Mouse (Mus musculus): ENCODE data around the gene Enpp6.
"Not testable (repeated sequence)": the region's sequence is repeated elsewhere in the genome, so short reads cannot be mapped to it uniquely, and the experiment has no call there.

Enpp6 gene

DNA sequence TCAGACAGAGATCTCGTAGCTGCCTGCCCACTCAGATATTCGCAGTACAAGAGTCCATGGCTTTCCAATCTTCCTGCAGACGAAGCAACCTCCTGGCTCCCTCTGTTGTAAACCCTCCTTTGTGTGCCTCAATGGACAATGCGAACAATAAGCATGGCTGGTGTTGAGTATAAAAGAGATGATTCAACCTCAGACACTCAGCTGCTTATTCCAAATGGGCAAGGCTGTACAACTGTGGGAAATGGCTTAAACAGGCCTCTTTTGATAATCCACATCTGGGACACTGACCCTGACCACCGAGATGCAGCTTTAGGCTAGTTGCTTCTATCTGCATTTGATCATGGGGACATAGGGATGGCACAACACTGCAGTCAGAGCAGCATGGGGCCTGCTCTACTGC lies 19.0 kb downstream of the Enpp6 start:
- DNase-seq, result no peak

GRCm38 (mm10) chr8:47006785-47007184 lies 20.1 kb downstream of the Enpp6 start:
- no peak for DNase-seq

DNA sequence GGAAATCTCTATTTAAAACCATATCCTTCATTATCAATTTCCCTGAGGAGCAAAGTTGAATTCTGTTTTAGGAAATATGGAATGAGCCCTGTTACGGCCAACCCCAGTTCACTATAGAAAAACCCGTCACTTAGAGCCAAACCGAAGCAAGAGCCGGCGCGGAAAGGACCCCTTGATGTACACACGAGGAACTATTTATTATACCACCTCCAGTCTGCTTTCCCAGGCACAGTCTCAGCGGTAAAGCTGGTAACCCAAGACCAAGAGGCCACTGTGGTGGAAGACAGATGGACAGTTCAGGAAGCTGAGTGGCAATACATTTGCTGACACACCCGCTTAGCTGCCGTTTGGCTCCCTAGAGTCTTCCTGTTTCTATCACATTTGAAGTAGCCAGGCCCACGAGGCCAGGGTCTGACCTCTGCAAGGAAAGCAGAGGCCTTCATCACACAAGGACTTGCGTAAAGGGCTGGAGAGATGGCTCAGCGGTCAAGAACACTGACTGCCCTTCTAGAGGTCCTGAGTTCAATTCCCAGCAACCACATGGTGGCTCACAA lies 21.6 kb downstream of the Enpp6 start:
- DNase-seq, result no peak

DNA sequence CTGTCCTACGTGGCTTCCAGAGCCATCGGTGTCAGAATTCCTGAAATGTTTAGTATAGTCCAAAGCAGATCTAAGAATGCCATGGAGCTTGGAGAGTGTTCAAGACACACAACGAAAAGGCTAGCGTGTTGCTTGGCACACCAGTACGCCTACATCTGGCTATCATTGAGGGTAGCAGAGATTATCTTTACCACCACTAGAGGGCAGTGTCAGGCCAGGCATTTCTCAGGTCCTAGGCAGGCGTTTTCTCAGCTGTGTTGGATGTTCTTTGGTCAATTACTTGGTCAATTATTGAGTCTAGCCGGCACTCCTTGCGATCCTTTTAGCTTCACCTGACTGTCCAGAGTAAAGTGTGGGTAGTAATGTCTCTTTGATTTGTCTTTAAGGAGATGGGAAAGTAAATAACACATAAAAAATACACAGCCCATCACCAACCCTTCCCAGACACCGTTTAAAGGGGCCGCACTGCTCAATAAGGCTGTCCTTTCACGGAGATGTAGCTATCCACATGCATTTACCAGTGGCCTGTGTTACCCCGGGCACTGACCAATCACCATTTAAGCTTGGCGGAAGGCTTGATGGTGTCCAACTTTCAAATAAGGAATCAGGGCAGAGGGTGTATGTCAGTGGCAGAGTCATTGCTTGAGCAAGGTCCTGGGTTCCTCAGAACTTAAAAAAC lies 29.7 kb downstream of the Enpp6 start:
- DNase-seq, result peak; percentile 84

DNA sequence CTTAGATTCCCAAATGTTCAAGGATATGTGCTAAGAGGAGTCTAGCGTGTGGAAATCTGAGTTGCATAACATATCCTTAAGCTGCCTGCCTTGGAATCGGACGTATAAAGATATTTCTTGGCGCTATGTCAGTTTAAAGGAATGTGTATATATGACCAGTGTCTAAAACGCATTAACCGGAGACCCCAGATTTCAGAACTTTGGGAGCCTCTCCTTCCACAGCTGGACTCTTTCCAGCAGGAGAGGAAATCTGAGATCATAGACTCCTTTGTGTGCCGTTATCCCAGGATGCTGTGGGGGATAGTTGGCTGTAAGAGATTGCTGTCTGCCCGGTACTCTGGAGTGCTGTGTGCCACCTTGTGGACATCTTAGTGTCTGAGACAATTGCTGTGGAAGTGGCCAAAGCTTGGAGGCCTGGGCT lies 34.5 kb downstream of the Enpp6 start:
- DNase-seq, result peak; percentile 17

GRCm38 (mm10) chr8:47024612-47025011 lies 37.9 kb downstream of the Enpp6 start:
- no peak for DNase-seq

- DNase-seq, result no peak
These were observed 40.3 kb downstream of the Enpp6 start for GRCm38 (mm10) chr8:47026841-47027490.

- no peak for DNase-seq
These were observed 41.8 kb downstream of the Enpp6 start for GRCm38 (mm10) chr8:47028474-47028873.

DNA sequence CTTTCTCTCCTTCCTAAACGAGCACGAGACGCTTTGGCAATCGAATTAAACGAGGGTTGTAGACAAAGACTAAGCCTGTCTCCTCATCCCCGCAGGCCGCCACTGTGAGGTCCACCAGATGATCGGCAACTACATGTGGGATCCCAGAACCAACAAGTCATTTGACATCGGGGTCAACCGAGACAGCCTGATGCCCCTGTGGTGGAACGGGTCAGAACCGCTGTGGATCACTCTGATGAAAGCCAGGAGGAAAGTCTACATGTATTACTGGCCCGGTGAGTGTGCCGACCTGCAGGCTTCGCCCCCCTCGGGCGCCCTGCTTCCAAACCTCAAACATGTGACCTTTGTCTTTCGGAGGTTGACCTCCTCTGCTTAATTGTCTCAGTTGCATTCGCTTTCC lies 43.6 kb downstream of the Enpp6 start:
- no peak for DNase-seq

- DNase-seq, result no peak
These were observed 45.4 kb downstream of the Enpp6 start for GRCm38 (mm10) chr8:47032081-47032480.

DNA sequence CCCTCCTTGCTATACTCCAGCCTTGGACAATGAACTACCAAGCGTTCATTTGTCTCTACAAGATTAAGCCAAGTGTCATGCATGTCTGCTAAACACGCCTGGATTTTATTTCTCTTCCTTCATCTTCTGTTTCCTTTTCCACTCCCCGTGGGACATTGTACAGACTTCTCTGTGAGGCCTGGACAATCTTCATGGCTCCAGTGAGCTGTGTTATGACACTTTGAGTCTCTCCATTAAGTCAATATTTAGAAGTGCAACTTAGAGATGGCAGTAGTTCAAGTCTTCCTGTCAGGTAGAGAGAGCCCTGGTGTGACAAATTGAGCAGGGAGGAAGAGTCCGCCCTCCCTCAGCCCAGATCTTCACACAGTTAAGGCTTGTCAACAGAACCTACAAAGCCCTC lies 47.3 kb downstream of the Enpp6 start:
- no peak for DNase-seq

DNA sequence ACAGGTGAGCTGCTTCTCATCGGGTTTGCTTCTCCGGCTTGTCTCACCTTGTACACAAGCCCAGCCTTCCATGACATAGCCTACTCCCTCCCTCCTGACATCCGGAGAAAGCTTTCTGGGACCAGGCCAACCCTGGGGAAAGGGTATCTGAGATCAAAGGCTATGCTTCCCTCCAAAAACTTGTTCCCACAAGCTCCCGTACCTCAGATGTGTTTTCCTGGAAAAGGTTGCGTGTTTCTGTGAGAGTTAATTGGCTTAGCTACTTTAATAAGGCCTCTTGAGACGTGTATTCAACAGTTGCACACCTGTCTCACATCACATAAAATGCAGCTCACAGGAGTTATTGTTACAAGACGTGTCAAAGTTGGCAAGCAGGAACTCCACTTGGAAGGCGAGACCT lies 49.8 kb downstream of the Enpp6 start:
- DNase-seq, result no peak

DNA sequence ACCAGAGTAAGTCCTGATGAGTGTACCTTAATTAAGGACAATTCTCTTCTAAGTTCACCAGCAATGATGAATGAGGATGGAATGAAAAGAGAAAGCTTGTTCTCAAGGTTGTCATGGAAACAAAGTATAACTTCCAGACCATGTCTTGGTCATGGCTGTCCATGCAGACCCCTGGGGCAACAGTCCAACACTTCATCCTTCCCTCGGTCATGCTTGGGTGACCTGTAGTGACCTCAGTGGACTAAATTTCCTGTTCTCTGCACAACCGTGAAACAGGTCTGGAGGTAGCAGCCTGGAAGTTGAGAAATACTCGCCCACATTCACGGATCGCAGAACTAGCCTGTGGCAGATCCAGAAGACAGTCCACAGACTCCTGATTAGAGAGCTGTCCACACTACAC lies 50.7 kb downstream of the Enpp6 start:
- DNase-seq, result no peak

DNA sequence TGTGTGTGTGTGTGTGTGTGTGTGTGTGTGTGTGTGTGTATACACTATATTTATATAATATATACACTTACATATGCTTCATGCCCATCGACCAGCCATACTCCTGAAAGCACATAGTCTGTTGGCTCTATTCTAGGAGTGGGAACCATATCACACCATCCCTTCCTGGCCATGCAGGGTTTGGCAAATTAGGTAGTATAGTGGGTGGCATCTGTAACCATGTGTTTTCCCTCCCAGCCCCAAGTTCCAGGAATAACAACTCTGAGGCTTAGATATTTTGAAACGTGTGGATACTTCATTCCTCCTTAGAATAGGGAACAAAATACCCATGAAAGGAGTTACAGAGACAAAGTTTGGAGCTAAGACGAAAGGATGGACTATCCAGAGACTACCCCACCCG lies 53.5 kb downstream of the Enpp6 start:
- DNase-seq, result not testable (repeated sequence)

DNA sequence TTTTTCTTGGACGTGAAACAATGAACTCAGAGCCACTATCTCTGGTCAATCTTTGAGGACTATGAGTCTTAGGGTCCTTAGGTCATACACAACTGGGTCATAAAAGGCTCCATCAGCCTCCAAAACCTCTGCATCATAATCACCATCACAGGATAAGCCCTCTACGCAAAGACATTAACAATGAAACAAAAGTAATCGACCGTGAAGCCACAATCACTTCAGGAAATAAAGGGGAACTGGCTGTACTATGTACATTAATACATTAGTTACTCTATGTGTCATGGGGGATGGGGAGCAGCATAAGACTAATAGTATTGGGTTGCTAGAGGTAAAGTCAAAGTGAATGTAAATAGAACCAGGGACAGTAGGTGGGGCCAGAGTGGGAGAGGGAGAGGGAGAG lies 59.7 kb downstream of the Enpp6 start:
- DNase-seq, result no peak

GRCm38 (mm10) chr8:47047146-47047545 lies 60.5 kb downstream of the Enpp6 start:
- no peak for DNase-seq

DNA sequence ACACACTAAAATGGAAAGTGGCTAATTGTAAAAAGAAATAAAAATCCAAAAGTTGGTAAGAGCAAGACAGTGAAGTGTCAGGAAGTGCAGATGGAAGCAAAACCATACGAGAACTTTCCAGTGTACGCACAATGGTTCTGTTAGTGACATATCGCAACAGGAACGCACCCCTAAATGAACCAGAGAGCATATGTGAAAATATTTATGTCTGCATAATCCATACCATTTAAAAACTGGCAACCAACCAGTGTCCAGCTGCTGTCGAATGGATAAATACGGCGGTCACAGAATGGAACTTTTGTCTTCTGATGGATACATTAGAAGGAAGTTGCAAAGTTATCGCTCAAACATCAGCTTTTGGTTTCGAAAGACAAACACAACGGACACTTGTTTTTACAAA lies 61.9 kb downstream of the Enpp6 start:
- DNase-seq, result no peak

DNA sequence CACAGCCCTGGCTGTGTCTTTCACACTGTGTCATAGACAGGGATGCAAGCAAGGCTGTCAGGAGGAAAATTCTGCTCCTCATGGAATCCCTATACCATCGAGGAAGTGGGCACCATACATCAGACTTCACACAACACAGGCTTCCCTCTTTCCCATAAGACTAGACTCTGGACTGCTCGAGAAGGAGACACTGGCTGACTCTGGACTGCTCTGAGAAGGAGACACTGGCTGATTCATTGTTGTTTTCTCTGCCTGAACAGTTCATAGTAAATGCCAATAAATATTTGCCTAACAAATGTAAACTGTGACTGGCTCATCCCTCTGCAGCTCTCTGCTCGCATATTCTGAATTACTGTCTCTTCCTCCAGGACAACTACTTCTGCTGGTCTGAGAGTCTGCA lies 66.0 kb downstream of the Enpp6 start:
- no peak for DNase-seq

DNA sequence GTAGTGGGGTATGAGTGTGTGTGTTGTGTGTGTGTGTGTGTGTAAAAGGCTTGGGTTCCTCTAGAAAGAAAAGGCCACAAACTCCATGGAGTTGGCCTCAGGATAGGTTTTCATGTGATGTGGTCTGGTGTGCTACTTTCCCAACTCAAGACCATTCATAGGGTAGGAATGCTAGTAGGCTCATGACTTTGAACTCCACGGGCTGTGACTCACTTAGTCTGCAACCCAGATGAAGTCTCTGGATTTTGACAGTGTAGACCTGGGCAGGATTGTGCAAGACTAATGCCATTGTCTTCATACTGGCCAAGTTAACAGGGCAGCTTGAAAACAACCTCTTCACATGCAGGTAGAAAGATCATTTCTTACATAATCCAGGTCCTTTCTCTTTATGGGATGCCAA lies 69.4 kb downstream of the Enpp6 start:
- no peak for DNase-seq

DNA sequence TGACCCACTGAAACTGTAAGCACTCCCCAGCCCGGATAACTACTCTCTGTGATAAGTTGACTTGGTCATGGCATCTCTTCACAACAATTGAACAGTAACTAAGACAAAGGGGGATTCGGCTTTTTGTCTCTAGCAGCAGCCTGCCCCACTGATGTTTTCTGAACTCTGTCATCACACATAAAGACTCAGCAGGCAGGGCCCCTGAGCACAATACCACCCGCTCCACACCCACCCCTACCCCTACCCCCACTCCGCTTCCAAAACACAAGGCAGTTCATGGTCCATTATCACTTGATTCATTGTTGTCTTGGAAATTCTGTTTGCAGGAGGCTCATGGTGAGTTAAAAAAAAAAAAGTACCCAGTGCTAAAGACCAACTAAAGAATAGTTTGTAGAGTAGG lies 71.8 kb downstream of the Enpp6 start:
- DNase-seq, result no peak

DNA sequence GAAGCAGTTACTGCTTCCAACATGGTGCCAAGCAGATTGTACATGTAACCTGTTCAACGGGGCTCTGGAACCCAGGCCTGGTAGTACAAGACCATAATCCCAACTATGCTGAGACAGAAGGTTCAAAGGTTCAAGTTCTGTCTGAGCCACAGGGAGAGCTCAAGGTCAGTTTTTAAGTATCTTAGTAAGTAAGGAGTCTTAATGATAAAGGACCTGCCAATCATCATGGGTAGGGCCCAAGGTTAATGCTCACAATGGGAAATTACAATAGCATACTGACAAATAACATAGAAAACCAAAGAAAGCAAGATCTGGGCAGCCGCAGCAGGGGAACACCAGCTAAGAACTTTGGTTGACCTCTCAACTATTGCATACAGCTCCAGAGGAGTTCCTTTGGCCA lies 72.3 kb downstream of the Enpp6 start:
- no peak for DNase-seq

- DNase-seq, result no peak
These were observed 74.5 kb downstream of the Enpp6 start for GRCm38 (mm10) chr8:47061105-47061720.

DNA sequence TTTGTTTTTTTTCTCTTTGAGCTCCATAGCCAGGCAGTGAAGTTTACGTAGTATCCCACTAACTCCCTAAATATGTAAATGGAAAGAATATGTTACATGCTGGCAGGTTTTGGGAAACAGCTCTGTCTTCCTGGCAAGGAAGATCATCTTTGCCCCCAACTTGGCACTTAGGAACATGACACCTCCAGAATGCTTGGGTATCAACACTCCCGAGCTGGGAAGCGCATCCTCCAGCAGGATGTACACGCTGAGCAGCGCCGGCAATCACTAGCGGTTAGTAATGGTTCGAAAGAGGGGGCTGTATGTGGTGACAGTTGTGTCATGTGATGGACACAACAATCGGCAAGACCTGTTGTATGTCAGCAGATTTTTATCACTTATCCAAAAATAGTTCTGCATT lies 80.4 kb downstream of the Enpp6 start:
- DNase-seq, result no peak

- DNase-seq, result no peak
These were observed 82.9 kb downstream of the Enpp6 start for GRCm38 (mm10) chr8:47069634-47070033.

Measured in retina, postnatal 1 day (tissue).